Mouse (Mus musculus) gastrocnemius, postnatal 14 days (tissue): ENCODE measurements around the gene Gm20388. TPM values are rescaled to one million over a fixed set of nuclear protein-coding genes. Genes with fewer than 3 reads are reported as not detected.

ENCODE experiments used
- DNase-seq: peaks from one replicate; pipeline ENCODE4 v3.0.0; 2021; ENCODE audit warnings: mixed read lengths
- intact Hi-C: fragments of 180-260 bp; cut with DNase I; formaldehyde crosslinking; loops from one replicate; pipeline ENCODE4 v1.15.1; 2025; ENCODE audit warnings: low total_unique reads
- total RNA-seq, 2 experiments: library from RNA; stranded (reverse); gene quantifications; 2 replicates each; pipeline ENCODE4 v1.2.3; 2021

Gm20388 gene
- total RNA-seq, 2 experiments from 2014 or later: 5.6 to 6.0 TPM

DNA sequence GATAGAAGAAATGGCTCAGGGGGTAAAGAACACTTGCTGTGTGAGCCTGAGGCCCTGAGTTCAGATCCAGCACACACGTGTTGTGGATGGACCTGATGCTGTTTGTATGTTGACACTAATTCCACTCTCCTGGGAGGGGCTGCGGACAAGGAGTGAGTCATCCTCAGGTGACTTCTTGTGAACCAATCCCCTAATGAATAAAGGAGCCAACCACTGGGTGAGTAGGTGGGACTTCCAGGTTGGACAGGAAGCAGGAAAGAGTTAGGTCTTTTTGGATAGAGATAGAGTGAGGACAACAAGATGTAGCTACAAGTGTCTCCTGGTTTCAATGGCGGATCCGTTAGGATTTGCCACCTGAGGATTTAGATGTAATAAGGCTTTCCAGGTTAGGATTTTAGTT, 3938.7 kb downstream of the Gm20388 start:
- intact Hi-C loops: no loop called here

DNA sequence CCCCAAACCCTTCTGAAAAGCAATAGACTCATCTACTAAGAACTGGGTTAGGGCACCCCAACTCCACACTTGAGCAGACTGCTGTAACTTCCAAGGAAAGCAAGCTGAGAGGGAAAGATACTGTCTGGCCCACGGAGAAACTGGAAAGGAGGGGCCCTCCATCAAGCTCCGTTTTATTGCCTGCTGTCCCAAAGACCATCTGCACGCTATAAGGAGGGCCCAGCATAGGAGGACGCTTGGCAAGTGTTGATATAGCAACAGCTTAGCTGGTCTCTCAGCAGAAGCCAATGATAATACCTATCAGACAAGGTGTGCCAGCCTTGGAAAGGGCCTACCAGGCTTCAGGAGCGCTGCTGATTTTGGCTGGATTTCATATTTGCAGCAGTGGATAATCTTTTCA, 3940.9 kb downstream of the Gm20388 start:
- intact Hi-C loops: no loop called here
- DNase-seq: no peak

More for the DNA sequence above, 3938.7 kb downstream of the Gm20388 start:
- no peak for DNase-seq

DNA sequence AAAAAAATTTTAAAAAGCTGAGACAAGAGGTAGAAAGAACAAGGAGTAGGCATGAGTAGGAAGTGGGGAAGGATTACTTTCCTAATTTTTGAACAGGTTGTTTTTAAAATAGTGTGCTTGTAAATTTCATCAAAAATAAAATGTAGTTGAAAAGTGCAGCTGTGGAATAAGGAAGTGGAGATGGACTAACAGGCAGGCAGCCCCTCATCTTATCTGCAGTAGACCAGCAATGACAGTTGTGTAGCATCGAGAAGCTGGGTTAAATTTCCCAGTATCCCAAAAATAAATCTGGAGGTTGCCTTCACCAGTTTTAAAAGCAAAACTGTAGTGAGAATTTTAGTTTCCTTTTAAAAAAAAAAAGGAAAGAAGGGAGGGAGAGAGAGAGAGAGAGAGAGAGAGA, 3943.6 kb downstream of the Gm20388 start:
- intact Hi-C loops: no loop called here
- no peak for DNase-seq

DNA sequence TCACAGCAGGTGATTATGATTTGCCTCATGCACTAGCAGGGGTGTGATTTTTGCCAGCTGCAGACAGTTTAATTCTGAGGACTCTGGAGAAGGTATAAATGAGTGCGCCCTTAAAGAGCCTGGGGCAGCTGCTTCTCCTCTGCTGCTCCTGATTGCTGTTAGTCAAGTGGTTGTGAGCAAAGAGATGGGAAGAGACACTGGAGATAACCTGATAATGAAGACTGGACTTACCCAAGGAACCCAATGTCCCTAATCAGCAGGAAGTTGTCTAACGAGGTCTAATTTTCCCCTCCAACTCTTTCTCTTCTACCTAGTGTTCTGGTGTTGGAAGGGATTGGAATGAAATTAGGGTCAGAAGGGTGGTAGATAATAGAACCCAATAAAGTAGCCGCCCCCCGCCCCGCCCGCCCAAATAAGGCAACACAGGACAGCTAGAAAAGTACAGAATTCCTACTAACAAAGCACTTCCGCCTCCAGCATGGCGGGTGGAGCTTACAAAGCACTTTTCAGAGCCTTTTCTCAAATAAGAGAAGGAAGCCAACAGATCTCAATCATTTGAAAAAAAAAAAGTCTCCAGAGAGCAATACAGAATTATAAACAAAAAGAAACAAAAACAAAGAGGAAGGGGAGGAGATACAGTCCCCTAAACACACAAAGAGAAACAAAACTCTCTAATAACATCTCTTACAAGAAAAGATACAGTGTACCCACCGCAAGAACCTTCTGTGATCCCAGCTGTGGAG, 3944.3 kb downstream of the Gm20388 start:
- intact Hi-C loops: no loop called here
- no peak for DNase-seq

DNA sequence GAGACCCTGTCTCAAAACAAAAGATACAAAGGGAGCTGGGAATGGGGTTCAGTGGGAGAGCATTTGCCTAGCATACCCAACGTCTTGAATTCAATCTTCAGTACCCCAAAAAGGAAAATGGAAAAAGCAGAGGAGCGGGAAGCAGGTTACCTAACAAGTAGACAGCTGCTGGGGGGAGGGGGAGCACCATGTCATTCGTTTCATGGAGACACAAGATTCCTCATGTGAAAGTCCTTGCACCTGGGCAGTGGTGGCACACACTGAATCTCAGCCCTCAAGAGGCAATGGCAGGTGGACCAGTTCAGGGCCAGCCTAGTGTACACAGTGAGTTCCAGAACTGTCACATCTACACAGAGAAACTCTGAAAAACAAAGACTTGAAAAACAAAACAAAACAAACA, 3946.7 kb downstream of the Gm20388 start:
- DNase-seq: no peak
- intact Hi-C loops: no loop called here

DNA sequence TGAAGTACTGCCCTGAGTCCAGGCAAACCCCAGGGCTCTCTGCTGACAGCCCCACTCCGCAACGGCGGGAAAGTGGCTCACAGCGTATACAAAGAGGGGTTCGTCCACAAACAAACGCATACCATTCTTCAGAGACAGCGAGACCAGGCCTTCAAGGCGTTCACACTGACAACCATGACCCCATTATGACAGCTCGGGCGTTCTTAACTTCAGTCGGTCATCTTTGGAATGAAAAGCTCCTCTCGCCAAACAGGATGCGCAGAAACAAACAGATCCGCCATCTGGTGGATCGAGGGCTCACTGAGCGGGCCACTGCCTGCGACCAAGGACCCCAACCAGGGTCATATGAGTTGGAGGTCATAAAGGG, 3947.9 kb downstream of the Gm20388 start:
- no peak for DNase-seq
- intact Hi-C loops: no loop called here

DNA sequence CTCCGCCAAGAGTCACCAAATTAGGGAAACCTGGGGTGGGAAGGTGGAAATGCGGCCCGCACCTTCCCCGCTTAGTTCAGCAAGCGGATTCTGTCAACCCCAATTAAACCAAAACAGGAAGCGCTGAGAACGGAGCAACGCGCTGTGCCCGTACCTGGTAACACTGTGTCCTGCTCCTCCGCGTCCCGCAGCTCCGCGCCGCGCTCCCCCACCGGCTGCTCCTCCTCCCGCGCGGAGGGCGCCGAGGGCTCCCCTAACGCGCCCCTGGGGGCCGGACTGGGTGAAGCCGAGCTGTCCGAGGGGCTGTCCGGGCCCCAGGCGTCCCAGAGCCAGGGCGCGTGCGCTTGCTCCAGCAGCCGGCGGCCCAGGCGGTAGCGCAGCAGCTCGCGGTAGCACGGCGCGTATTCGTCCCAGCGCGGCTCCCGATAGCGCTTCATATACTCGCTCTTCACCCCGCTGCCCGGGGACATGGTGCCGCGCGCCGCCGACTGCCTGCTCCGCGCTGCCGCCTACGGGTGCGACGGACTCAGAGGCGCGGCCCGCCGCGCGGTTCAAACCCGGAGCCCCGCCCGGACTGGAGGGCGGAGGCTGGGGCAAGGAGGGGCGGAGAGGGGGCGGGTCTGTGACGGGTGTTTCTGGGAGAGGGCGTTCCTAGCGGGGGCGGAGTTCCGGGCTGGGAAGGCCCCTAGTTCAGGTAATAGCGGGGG, 3948.5 kb downstream of the Gm20388 start:
- intact Hi-C loops: no loop called here
- DNase-seq: peak; percentile 92

DNA sequence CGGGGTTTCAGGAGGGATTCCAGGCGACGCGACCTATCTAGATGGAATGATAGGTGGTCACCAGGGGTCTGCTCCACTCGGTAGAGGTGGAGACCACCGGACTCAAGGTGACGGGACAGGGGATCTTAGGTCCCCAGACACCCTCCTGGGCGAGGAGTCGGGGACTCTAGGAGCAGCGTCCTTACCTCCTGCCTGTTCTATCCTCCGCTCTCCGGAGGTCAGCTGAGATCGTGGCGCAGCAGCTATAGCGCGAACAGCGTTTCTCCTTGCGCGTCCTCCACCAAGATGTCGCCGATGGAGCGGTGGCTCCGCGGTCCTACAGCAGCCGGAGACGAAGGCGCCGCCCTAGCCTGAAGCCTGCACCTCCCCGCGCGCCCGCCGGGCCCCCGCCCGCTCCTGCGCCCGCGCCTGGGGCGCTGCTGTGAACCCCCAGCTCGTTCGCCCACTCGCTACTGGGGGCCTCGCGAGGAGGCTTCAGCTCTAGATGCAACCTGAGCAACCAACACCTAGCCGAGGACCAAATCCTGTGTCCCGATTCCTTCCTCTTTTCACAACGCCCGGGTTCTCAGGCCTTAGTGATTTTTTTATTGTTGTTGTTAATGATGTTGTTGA, 3949.1 kb downstream of the Gm20388 start, which contains the start of gene Ccsap:
Gene Ccsap, minus strand, starts transcription at position 562 of the 612 bp plus-strand sequence.
- intact Hi-C loops: no loop called here

DNA sequence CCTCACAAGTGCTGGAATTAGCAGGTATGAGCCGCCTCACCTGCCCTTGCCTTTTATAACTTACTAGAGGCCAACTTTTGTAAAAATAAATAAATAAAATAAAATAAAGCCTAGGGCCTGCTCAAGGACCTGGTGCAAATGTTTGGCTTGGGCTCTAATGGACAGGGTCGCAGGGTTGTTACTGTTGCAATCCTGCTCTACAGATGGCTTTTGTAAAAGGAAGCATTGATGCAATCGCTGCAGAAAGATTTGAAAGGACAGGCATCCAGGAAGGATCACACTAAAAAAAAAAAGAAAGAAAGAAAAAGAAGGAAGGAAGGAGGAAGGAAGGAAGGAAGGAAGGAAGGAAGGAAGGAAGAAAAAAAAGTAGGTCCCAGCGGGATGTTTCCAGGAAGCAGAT, 3949.7 kb downstream of the Gm20388 start:
- intact Hi-C loops: no loop called here
- no peak for DNase-seq

More for the DNA sequence above, 3949.1 kb downstream of the Gm20388 start, which contains the start of gene Ccsap:
- peak; percentile 36 for DNase-seq

DNA sequence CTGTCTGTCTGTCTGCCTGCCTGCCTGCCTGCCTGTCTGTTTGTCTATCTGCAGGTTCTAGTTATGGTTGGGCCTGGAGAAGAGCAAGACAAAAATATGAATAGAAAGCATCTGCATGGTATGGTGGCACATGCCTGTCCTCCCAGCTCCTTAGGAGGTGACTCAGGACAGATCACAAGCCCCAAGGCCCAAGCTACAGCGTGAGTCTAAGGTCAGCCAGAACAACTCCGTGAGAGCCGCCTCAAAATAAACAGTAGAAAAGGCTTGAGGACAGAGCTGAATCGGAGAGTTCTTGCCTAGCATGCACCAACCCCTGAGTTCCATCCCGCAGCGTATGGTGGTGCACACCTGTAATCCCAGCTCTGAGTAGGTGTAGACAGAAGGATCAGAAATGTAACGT, 3955.1 kb downstream of the Gm20388 start:
- intact Hi-C loops: no loop called here

DNA sequence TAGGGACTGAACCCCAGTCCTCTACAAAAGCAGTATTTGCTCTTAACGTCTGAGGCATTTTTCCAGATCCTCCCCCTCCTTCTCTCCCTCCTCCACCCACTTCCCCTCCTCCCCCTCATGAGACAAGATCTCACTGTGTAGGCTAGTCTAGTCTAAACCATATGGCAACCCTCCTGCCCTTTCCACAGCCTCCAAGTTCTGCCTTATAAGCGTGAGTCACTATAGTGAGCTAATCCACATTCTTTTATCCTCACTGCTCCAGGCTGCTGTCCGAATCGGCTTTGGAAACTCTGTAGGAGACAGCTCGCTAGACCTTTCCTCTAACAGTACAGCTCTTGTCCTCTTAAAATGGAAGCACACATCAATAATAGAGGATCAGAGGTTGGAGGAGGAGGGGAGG, 3956.3 kb downstream of the Gm20388 start:
- intact Hi-C loops: no loop called here
- DNase-seq: no peak

More for the DNA sequence above, 3955.1 kb downstream of the Gm20388 start:
- DNase-seq: no peak

DNA sequence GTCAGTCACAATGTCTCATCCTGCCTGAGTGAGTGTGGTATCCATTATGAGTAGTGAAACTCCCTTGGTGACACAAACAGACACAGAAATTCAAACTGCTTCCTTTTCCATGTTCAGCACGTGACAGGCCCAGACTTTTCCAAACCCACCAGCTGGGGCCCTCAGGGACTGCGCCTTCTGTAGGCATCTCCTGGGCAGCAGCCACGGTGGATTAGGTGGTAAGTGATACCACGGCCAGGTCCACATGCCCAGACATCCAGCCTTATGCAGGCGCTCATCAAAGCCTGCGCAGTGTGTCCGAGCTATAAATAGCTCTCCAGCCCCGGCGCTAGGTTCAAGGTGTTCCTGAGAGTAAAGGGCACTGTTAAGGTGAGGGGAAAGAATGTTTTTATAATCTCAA, 3961.4 kb downstream of the Gm20388 start:
- DNase-seq: peak; percentile 76
- intact Hi-C loops: no loop called here

DNA sequence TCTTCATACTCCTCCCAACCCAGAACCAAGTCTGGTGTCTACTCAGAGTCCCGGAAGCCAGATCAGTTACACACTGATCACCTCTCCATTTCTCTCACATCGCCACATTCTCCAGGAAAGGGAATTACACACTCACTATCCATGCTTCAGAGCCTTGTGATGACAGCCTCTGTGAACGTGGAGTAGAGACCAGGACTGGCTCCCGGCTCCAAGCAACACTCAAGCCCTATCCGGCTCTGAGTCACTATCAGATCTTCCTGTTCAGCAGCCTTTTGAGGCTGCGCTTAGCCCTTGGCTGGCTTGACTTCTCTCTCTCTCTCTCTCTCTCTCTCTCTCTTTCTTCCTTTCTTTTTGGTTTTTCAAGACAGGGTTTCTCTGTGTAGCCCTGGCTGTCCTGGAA, 3962.7 kb downstream of the Gm20388 start:
- intact Hi-C loops: no loop called here
- DNase-seq: no peak

DNA sequence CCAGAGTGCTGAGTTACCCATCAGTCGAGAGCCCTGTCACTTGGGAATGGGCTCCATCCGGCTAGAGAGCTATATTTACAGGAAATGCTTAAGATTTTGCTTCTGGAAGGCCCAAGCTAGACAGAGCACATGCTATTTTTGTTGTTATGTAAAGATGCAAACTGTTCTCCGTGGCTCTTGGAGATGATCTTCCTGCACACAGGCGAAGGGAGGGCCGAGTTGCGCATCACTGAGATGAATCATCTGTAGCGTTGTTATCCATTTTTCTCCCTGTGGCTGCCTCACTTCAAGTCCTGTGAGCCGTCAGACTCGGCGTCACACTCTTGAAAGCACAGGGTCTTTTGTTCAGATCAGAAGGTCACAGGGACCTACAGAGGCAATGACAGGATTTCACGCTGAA, 3963.7 kb downstream of the Gm20388 start:
- intact Hi-C loops: no loop called here
- DNase-seq: no peak

DNA sequence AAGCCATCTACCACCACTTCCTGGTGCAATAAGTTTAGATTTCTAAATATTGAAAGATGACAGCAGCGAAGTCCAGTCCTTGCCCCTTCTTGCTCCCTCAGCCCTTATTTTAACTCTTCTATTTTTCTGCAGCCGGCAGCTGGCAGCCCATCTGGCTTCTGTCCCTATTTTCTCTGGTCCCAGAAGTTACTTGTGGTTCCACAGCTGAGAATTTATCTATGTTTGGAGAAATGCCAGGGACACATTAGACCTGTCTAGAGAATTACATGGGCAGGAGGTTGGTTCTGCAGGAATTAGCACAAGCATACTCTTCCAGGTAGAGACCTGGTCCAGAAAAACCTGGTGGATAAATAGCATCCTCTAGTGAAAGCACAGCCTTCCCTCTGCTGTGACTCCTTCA, 3967.2 kb downstream of the Gm20388 start:
- intact Hi-C loops: no loop called here
- DNase-seq: no peak

DNA sequence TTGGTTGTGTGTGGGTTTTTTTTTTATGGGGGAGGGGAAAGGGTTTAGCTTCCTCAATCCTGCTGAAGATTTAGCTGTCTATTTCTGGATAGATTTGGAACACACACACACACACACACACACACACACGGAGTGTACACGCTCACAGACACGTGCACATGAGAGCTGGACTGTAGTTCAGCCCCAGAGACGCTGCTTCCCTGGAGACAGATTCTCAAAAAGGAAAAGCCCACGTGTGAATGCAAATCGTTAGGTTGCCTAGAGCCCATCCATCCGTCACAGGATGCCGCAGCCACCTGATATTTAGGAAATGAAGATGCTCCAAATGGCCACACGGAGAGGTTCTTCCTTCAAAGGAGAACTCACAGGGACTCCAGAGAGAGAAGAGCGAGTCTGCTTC, 3969.6 kb downstream of the Gm20388 start:
- intact Hi-C loops: no loop called here
- DNase-seq: no peak

DNA sequence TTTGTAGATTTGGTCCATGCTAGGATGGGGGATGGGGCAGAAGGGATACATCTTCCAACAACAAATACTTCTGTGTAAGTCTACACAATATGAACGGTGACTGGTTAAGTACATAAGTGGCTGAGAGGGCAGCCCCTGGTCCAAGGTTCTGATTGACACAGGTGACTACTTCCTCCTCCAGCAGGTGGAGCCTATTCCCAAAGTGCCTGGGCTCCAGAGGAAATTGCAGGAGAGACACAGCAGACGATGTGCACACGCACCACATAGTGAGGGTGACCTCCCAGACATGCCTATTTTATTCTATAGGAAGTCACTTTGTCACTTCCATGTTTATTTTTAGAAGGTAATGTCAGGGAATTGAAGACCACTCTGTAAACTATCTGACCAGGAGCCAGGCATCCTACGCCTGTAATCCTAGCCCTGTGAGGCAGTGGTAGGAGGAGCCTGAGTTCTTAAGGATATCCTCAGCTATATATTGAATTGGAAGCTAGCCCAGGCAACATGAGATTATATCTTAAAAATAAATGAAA, 3970.2 kb downstream of the Gm20388 start:
- no peak for DNase-seq
- intact Hi-C loops: no loop called here

DNA sequence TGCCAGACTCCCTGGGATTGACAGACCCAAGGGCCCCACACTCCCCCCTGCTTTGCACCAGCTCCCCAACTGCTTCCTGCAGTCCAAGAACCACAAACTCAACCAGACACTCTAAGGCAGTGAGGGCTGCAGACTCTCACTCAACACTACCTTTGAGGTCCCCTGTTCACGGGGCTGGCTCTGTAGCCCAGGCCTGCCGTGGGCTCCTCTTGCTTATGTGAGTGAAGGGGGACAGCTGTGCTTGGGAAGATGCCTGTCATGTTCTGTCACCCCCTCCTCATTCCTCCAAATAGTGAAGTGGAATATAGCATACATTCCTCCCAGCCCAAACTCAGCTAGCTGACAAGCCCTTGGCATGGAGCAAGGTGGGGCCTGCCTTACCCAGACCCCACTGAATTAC, 3971.8 kb downstream of the Gm20388 start:
- no peak for DNase-seq
- intact Hi-C loops: no loop called here

DNA sequence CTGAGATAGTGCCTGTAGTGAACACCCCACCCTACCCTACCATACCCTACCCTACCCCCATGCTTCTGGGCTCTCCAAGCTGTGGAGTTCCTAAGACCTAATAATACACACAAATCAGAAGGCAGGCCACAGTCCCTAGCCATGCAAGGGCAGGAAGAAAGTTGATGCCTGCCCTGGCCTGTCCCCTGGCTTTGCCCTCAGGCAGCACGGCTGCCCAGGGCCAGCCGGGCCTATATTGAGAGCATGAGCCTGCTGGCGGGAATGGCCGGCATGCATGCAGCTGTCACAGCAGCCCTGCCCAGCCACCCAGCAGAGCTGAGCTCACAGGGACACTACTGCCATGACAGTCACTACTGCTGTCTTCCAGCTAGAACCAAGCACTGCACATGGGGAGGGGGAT, 3972.5 kb downstream of the Gm20388 start:
- peak; percentile 79 for DNase-seq
- intact Hi-C loops: no loop called here

DNA sequence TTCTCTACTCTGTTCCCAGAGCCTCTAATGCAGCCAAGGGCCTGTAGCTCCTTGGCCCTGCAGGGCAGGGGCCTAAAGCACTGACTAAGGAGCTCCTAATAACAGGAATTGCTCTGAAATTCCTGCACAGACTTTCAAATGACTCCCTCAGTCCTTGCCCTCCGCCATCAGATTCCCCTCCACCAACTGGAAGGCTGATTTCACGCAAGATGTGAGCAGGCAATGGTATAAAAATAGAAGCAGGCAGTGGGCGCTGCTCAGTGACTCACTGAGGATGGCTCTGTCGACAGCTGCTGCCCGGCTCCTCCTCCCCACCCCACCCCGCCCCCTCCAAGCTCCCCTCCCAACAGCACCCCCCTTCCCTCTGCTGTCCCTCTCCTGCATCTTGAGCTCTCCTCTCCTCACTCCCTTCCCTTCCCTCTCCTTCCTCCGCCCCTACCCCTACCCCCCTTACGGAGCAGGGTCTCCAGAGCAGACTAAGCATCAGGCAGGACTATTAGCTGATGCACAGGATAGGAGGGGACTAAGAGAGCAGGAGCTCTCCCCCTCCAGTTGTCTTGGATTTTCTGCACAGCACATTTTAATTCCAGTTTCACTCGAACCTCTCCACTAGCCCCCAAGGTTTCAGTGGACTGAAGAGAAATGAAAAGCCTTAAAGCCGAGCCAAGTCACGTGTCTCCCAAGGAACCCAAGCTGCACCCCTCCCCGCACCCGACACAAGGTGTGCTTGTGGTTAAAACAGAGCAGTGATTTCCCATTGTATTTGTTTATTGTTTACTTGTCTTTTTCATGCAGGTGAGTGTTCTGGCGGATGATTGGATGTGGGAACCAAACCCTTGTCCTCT, 3974.3 kb downstream of the Gm20388 start:
- DNase-seq: peak; percentile 50
- intact Hi-C loops: no loop called here
